Mouse (Mus musculus) embryonic facial prominence, embryonic 10.5 days (tissue): ENCODE measurements around the gene Lpar2. TPM values are rescaled to one million over a fixed set of nuclear protein-coding genes. Genes with fewer than 3 reads are reported as not detected.

Experiments
- DNase-seq: peaks from one replicate; pipeline ENCODE4 v3.0.0-alpha.2; 2017; ENCODE audit warnings: low spot score
- H3K27ac ChIP-seq: fragments of 300-500 bp; sonication (generic); replicated peaks from 2 replicates; pipeline ENCODE4 v1.5.1; 2016; ENCODE audit warnings: mild to moderate bottlenecking
- H3K27me3 ChIP-seq: fragments of 300-500 bp; sonication (generic); replicated peaks from 2 replicates; pipeline ENCODE4 v1.6.1; 2016; ENCODE audit warnings: low read depth, mild to moderate bottlenecking; ENCODE audit not compliant: poor library complexity, severe bottlenecking
- H3K36me3 ChIP-seq: fragments of 300-500 bp; sonication (generic); replicated peaks from 2 replicates; pipeline ENCODE4 v1.6.1; 2016; ENCODE audit warnings: mild to moderate bottlenecking, moderate library complexity
- H3K4me1 ChIP-seq: fragments of 300-500 bp; sonication (generic); 2 replicates; pipeline ENCODE4 v1.6.1; 2016
- H3K4me3 ChIP-seq: fragments of 300-500 bp; sonication (generic); 2 replicates; pipeline ENCODE4 v1.5.1; 2016; ENCODE audit warnings: mild to moderate bottlenecking, moderate library complexity
- H3K9me3 ChIP-seq: fragments of 300-500 bp; sonication (generic); 2 replicates; pipeline ENCODE4 v1.6.1; 2016; ENCODE audit warnings: mild to moderate bottlenecking
- WGBS: fragments of 180-500 bp; shearing (Covaris S2); methylation state at CpG from one replicate; pipeline ENCODE4 v1.1.7; 2016; 5-methylcytosine and 5-hydroxymethylcytosine counted together
- polyA plus RNA-seq: library from polyadenylated mRNA; unstranded; fragments of >200 nt; fragmentation: Nextera tagmentation; extraction: Ambion mirVana; gene quantifications from 2 replicates; pipeline ENCODE4 v1.2.1, GENCODE M21; 2016

Lpar2 gene
- polyA plus RNA-seq, 1 experiment from 2014 or later: 1.0 TPM

DNA sequence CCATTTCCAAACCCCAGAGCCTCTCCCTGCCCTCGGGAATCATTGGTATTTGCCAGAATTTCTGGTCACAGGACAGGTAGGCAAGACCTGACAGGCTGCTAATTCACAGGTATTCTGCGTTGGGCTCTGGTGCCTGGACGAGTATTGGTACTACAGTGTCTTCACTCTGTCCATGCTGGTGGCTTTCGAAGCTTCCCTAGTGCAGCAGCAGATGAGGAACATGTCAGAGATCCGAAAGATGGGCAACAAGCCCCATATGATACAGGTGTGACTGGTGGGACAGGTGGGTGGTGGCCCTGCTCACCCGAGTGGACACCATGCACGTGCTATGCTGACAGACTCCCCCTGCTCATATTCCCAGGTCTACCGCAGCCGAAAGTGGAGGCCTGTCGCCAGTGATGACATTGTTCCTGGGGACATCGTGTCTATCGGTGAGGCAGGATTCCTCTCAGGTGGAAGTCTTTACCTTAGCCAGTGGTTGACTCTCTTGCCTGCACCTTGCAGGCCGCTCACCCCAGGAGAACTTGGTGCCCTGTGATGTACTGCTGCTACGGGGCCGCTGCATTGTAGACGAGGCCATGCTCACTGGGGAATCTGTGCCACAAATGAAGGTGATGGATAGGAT, 25.4 kb upstream of the Lpar2 start:
- Histone ChIP-seq H3K4me3 (no peak overlapping the region), H3K9me3 (no peaks in the 10 kb centered on the region), H3K27ac (no peak overlapping the region), H3K27me3 (no peaks in the 10 kb centered on the region), H3K36me3 (peaks cover 93% of the 10 kb centered on the region), H3K4me1 (peaks cover 16% of the 10 kb centered on the region)
- no peak for DNase-seq
- WGBS: 95% methylated on average over 16 of the region's 16 CpGs

DNA sequence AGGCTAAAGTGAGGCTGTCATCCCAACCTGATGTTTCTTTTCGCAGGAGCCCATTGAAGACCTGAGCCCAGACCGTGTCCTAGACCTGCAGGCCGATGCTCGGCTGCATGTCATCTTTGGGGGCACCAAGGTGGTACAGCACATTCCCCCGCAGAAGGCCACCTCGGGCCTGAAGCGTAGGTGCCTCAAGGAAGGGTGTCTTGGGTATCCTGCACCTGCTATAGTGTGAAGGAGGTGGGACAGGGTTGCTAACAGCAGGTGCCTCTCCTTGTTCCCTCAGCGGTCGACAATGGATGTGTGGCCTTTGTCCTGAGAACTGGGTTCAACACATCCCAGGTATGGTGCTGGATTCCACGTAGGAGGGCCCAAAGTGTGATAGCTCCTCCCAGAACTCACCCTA, 24.6 kb upstream of the Lpar2 start:
- Histone ChIP-seq H3K27ac (no peak overlapping the region), H3K4me1 (peaks cover 7% of the 10 kb centered on the region), H3K27me3 (no peaks in the 10 kb centered on the region), H3K9me3 (no peaks in the 10 kb centered on the region), H3K4me3 (no peak overlapping the region), H3K36me3 (peaks cover 100% of the 10 kb centered on the region)
- no peak for DNase-seq
- 94% methylated on average over 10 of the region's 10 CpGs for whole genome bisulfite sequencing

DNA sequence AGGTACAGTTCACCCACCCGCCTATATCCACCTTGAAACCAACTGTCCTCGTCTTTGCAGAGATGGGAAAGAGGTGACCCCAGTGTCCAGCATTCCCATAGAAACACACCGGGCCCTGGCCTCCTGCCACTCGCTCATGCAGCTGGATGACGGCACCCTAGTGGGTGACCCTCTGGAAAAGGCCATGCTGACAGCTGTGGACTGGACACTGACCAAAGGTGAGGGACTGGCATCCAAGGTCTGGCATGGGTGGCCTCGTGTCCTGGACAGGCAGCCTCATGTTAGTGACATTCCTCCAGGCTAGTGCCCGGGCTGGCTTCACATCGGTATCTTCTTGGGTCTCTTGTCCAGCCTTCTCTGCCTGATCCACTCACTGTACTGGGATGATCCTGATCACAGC, 23.0 kb upstream of the Lpar2 start:
- Histone ChIP-seq H3K9me3 (no peaks in the 10 kb centered on the region), H3K27me3 (no peaks in the 10 kb centered on the region), H3K36me3 (peaks cover 100% of the 10 kb centered on the region), H3K4me1 (no peaks in the 10 kb centered on the region), H3K27ac (no peak overlapping the region), H3K4me3 (no peak overlapping the region)
- 91% methylated on average over 8 of the region's 8 CpGs for WGBS
- no peak for DNase-seq

DNA sequence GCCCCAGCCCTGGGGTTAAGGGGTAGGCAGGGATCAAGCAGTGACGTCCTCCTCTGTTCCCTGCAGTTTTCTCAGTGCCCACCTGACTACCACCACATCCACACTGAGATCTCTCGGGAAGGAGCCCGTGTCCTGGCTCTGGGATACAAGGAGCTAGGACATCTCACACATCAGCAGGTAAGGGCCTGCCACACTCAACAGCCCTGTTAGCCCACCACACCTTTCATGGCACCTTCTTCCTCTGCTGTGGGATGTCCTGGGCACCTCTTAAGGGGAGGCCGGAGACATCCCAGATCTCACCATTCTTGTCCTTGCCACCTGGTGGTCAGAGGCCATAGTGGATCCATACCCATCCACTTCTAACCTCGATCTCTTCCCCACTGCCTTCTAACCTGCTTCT, 22.3 kb upstream of the Lpar2 start:
- H3K4me1 ChIP-seq: no peaks in the 10 kb centered on the region
- H3K9me3 ChIP-seq: no peaks in the 10 kb centered on the region
- no peak overlapping the region for H3K27ac ChIP-seq
- 92% methylated on average over 5 of the region's 5 CpGs for WGBS
- peaks cover 100% of the 10 kb centered on the region for H3K36me3 ChIP-seq
- no peak overlapping the region for H3K4me3 ChIP-seq
- DNase-seq: no peak
- H3K27me3 ChIP-seq: no peaks in the 10 kb centered on the region

DNA sequence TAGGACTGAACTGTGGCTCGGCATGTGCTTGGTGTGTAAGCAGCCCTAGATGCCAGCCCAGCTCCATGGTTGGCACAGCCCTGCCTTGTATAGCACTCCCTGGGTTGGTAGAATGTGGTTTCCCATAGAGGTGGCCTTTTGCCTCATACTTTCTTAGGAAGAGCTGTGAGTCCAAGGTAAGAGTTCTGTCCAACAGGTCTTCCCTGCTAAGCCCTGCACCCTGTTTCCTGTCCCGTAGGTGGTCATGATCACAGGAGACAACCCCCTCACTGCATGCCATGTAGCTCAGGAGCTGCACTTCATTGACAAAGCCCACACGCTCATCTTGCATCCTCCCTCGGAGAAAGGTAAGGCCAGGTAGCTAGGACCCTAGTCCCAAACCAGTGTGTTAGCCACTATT, 20.4 kb upstream of the Lpar2 start:
- no peaks in the 10 kb centered on the region for H3K27me3 ChIP-seq
- H3K4me3 ChIP-seq: no peak overlapping the region
- DNase-seq: no peak
- no peaks in the 10 kb centered on the region for H3K9me3 ChIP-seq
- peaks cover 100% of the 10 kb centered on the region for H3K36me3 ChIP-seq
- 90% methylated on average over 4 of the region's 4 CpGs for WGBS
- H3K27ac ChIP-seq: no peak overlapping the region
- no peaks in the 10 kb centered on the region for H3K4me1 ChIP-seq

DNA sequence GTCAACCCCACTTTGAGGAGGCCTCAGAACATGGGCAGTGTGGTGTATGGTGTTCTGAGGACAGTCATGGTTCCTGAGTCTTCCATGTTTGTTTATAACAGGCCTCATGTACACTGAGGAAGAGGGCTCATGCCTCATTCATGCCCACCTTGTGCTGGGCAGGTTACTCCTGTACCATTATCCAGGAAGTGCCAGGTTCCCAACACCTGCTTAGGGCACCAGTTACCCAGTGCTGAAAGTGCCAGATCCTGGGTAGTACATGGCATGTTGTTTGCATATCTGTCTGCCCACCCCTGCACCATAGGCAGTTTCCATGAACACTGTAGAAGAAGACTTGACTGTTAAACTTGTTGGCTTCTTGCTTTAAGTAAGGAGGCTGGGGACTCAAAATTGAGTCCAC, 20.0 kb upstream of the Lpar2 start:
- Histone ChIP-seq H3K4me3 (no peak overlapping the region), H3K4me1 (no peaks in the 10 kb centered on the region), H3K36me3 (peaks cover 100% of the 10 kb centered on the region), H3K27ac (no peak overlapping the region), H3K27me3 (no peaks in the 10 kb centered on the region), H3K9me3 (no peaks in the 10 kb centered on the region)
- DNase-seq: no peak

DNA sequence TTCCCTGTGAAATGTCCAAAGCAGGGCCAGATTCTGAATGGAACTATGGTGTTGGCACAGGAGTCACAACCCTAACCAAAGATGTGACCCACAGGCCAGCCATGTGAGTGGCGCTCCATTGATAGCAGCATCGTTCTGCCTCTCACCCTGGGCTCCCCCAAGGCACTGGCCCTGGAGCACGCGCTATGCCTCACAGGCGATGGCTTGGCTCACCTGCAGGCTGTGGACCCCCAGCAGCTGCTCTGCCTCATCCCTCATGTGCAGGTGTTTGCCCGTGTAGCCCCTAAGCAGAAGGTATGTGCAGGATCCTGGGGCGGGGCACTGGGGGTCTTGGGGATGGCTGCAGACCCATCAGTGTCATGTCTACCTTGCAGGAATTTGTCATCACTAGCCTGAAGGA, 18.9 kb upstream of the Lpar2 start:
- DNase-seq: no peak

DNA sequence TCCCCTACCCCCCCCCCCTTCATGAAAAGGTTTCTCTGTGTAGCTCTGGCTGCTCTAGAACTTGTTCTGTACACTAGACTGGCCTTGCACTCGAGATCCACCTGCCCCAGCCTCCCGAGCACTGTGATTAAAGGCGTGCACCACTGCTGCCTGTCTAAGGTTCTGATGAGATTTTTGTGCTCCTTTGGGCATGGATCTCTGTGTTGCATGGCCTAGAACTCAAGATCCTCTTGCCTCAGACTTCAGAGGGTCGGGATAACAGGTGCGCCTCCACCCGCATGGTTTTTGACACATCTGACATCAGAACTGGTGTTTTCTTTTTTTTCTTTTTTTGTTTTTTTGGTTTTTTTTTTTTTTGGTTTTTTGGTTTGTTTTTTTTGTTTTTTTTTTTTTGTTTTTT, 17.7 kb upstream of the Lpar2 start:
- DNase-seq: no peak
- H3K27me3 ChIP-seq: no peaks in the 10 kb centered on the region
- H3K9me3 ChIP-seq: no peaks in the 10 kb centered on the region
- H3K4me1 ChIP-seq: peaks cover 15% of the 10 kb centered on the region
- peaks cover 89% of the 10 kb centered on the region for H3K36me3 ChIP-seq
- H3K27ac ChIP-seq: no peak overlapping the region
- no peak overlapping the region for H3K4me3 ChIP-seq
- 93% methylated on average over 6 of the region's 6 CpGs for WGBS

More for the DNA sequence above, 18.9 kb upstream of the Lpar2 start:
- 97% methylated on average over 7 of the region's 7 CpGs for WGBS
- Histone ChIP-seq H3K36me3 (peaks cover 100% of the 10 kb centered on the region), H3K27ac (no peak overlapping the region), H3K27me3 (no peaks in the 10 kb centered on the region), H3K9me3 (no peaks in the 10 kb centered on the region), H3K4me3 (no peak overlapping the region), H3K4me1 (peaks cover 3% of the 10 kb centered on the region)

DNA sequence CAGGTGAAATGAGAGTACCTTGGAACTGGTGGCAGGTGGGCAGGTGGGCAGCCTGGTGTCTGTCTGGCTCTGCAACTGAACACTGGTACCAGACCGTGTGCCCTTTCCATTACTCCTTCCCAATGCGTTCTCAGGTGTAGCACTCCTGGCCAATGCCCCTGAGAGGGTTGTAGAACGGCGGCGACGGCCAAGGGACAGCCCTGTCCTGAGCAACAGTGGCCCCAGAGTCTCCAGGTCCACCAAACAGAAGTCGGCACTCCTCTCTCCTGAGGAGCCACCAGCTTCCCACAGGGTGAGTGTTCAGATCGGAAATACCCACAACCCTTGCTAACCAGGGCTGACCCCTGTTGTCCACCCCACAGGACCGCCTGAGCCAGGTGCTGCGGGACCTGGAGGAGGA, 17.1 kb upstream of the Lpar2 start:
- Histone ChIP-seq H3K4me3 (no peak overlapping the region), H3K36me3 (peaks cover 85% of the 10 kb centered on the region), H3K27me3 (no peaks in the 10 kb centered on the region), H3K4me1 (peaks cover 20% of the 10 kb centered on the region), H3K27ac (no peak overlapping the region), H3K9me3 (no peaks in the 10 kb centered on the region)
- DNase-seq: no peak
- WGBS: 92% methylated on average over 10 of the region's 10 CpGs

DNA sequence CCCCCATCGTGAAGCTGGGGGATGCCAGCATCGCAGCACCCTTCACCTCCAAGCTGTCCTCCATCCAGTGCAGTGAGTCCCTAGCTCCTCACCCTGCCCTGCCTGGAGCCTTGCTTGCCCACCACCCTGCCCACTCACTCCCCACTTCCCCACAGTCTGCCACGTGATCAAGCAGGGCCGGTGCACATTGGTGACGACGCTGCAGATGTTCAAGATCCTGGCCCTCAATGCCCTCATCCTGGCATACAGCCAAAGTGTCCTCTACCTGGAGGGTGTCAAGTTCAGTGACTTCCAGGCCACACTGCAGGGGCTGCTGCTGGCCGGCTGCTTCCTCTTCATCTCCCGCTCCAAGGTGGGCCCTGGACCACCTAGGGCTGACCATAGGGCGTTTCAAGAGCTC, 16.7 kb upstream of the Lpar2 start:
- Histone ChIP-seq H3K36me3 (peaks cover 85% of the 10 kb centered on the region), H3K9me3 (no peaks in the 10 kb centered on the region), H3K4me3 (no peak overlapping the region), H3K27ac (no peak overlapping the region), H3K4me1 (peaks cover 20% of the 10 kb centered on the region), H3K27me3 (no peaks in the 10 kb centered on the region)
- DNase-seq: no peak
- 94% methylated on average over 9 of the region's 9 CpGs for WGBS

DNA sequence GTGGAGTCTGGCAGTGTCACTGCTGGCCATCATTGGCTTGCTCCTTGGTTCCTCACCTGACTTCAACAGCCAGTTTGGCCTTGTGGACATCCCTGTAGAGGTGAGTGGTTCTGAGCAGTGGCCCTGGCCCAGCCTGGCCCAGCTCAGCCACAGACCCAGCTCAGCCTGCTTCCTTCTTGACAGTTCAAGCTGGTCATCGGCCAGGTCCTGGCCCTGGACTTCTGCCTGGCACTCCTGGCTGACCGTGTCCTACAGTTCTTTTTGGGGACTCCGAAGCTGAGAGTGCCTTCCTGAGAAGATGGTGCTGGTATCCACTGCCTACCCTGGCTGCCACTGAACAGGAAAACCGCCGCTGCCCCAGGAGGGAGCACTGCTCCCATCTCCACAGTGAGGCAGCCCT, 15.0 kb upstream of the Lpar2 start:
- WGBS: 93% methylated on average over 5 of the region's 5 CpGs
- Histone ChIP-seq H3K4me3 (no peak overlapping the region), H3K27ac (no peak overlapping the region), H3K4me1 (peaks cover 20% of the 10 kb centered on the region), H3K27me3 (no peaks in the 10 kb centered on the region), H3K36me3 (peaks cover 85% of the 10 kb centered on the region), H3K9me3 (no peaks in the 10 kb centered on the region)
- no peak for DNase-seq

DNA sequence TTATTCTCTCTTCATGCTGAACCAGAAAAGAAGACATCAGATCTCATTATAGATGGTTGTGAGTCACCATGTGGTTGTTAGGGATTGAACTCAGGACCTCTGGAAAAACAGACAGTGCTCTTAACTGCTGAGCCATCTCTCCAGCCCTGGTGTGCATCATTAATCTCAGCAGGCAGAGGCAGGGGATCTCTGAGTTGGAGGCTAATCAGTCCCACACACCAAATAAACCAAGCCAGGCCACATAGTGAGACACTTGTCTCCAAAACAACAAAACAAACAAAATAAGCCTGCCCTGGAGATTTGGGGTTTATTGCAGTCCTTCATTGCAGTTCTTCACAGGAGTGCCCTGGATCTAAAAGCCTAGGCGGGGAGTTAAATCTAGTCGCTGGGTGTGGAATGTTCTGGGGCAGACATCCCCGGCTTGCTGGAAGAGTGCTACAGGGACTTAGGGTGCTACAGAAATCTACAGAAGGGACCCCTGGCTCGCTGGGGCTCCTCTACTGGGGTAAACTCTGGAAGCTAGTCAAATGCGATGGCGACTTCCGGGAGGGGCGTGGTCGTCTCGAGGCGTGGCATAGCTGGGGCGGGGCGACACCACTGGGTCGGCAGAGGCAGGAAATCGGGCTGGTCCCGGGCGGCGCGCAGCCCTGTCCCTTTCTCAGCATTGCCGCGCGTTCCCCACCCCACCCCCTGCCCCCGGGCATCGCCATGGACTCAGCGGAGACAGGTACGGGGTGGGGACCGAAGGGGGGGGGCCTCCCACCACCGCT, 13.9 kb upstream of the Lpar2 start, which contains the start of gene Gmip:
Gene Gmip (plus strand): TSS at position 586 of the 770 bp plus-strand sequence.
- Histone ChIP-seq H3K27me3 (no peaks in the 10 kb centered on the region), H3K27ac (peak within 1 kb of the TSS; percentile 79), H3K4me1 (peaks cover 20% of the 10 kb centered on the region), H3K4me3 (peak within 1 kb of the TSS; percentile 58), H3K9me3 (no peaks in the 10 kb centered on the region), H3K36me3 (peaks cover 78% of the 10 kb centered on the region)
- peak; percentile 85 for DNase-seq
- 6% methylated on average over 28 of the region's 28 CpGs for WGBS

DNA sequence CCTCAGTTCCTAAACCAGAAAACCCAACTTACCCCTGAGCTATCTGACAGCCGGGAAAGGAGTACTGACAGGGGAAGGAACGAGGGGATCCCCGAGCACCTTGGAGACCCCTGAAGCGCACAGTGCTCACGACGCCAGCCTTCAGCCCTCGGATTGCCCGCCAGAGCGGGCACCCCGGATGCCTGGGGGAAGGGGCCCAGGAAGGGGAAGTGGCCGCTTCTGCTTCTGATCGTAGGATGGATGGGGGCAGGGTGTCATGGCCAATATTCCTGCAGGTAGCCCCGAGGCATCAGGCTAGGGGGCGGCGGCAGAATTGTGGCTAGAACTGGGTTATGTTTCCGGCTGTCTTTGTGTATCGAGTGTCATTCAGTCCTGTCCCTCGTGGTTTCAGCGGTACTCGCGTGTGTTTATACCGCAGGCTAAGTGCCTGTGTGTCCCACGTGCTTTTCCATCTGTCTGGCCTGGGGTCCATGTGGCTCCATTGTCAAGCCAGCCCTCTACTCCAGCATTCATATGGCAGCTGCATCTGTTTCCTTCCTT, 13.3 kb upstream of the Lpar2 start:
- Histone ChIP-seq H3K4me1 (peaks cover 20% of the 10 kb centered on the region), H3K27me3 (no peaks in the 10 kb centered on the region), H3K9me3 (no peaks in the 10 kb centered on the region), H3K4me3 (peak overlapping the region; percentile 58), H3K27ac (peak overlapping the region; percentile 79), H3K36me3 (peaks cover 78% of the 10 kb centered on the region)
- peak; percentile 47 for DNase-seq
- 3% methylated on average over 23 of the region's 23 CpGs for WGBS
